Mouse (Mus musculus) T-helper 17 cell (primary cell): Measurements from ENCODE around the gene Xxylt1.

Experiments used
- in situ Hi-C, 2 experiments: fragments of 300-600 bp; cut with MboI, MseI; formaldehyde crosslinking; loops; 1 replicate in 1 of 2; 2 replicates in 1 of 2; pipeline ENCODE4 v1.15.1; 2025; ENCODE audit warnings: high pct_unique_total_duplicates in 2 of 2

Xxylt1 gene

DNA sequence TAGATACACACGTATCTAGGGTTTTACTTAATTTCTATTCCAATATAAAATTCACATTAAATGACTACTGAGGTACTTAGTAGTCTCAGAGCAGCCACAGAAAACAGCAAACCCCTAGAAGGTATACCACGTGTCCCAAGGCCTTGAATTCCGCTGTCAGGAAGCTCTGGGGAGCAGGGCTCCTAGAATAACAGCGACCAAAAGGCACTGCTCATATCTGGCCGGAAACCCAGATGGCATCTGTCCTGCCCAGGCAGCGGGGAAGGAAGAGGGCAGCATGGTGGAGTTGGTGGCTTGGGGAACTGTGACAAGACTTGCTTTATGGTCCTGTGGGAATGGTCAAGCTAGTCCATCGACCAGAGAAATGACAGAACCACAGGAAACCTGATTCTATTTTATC lies 86.9 kb downstream of the Xxylt1 start:
- in situ Hi-C loops = no loop called here

DNA sequence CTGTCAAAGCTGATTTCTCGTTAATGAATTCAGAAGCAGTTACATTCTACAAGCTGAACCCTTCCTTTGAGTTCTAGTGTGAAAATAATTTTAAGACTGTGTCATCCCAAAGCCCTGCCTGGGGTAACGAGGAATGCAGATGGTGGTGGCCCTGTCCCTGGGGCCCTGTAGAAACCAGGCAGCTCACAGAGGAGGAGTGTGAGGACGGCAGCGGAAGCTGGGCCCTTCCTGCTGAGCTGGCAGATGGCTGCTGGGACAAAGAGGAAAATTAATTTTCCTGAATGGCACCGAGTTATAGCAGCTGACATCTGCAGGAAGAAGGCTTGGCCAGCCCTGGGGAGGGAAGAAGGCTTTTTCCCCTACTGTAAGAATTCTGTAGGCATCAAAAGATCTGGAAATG lies 88.7 kb downstream of the Xxylt1 start:
- in situ Hi-C loops = no loop called here

DNA sequence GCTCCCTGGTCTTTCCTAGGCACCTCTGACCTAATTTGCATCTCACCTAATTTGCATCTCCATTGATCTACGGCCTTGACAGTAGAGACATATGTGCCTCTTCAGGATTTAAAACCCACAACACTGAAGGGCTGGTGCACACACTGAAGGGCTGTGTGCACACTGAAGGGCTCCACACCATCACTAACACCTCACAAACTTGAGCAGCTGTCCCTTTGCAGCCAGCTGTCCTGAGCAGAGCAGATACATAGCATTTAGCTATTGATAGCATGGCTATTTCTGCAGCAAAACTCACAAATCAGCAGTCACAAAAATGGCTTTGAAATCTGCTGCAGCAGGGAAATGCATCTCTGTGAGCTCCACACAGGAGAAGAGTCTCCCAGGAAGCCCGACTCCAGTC lies 90.6 kb downstream of the Xxylt1 start:
- in situ Hi-C loops = no loop called here

DNA sequence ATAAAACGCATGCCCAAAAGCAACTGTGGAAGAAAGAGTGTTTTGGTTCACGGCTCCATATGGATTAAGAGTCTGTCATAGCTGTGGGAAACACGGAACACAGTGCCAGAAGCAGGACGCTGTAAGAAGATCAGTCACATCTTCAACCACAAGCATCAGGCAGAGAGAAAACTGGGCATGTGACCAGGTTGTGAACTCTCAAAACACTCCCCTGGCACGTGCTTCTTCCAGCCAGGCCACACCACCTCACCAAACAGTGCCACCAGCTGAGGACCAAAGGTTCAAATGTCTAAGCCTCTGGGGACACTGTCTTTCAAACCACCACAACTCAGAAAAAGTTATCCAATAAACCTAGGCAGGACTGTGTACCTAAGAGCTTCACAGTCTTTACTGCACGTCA lies 93.0 kb downstream of the Xxylt1 start:
- in situ Hi-C loops = loop anchor here (5.0 kb wide), 4 partner anchors 54 to 396 kb away; partner anchors contain the start of gene Fam43a (in 1 of the 2)

DNA sequence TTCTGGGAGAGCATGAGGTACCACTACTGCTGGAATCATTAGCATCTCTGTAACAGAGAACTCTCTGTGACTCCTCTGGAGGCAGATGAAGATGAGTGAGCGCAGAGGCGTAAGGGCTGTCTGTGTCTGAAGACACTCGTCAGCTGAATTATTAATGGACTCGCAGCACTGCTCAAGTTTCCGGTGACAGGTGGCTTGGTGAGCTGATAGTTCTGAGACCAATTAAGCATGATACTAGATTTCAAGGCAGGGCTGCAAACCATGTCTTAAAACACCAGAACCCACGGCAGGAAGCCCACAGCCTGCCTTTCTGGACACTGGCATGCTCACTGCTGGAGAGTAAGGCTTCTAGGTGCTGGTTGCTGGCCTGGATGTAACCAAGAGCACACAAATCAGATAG lies 93.5 kb downstream of the Xxylt1 start:
- in situ Hi-C loops = loop anchor here (5.0 kb wide), 4 partner anchors 55 to 395 kb away; partner anchors contain the start of gene Fam43a (in 1 of the 2)

DNA sequence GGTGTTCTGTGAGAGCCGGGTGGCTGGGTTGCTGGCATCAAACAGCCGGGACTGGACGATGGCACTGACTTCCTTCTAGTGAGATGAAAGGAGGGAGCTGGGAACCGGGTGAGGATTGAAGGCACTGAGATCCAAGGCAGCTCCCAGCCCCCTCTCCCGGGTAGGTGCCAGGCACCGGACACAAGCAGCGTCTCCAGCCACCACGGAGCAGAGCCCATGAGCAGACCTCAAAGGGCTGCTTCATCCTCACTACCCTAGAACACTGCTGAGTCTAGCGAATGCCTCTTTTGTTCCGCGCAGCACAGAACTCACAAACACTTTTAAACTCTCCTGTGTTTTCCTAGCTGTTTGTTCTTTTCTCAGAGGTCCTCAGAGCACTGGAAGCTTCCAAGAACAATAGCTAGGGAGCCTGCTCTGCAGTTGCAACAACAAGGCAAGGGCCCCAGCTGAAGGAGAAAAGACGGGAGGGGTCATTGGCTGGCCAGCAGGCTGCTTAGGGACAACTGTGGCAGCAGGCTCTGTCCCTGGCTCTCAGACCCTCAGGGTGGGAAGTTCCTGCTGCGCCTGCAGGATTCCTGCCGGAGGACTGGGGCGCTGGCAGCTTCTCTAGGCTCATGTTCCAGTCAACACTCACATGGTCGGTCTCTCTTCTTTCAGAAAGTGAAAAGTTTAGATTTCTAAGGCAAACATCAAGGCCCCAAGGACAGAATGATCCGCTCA lies 96.2 kb downstream of the Xxylt1 start:
- in situ Hi-C loops = loop anchor here (5.0 kb wide), 4 partner anchors 57 to 393 kb away; partner anchors contain the start of gene Fam43a (in 1 of the 2)

DNA sequence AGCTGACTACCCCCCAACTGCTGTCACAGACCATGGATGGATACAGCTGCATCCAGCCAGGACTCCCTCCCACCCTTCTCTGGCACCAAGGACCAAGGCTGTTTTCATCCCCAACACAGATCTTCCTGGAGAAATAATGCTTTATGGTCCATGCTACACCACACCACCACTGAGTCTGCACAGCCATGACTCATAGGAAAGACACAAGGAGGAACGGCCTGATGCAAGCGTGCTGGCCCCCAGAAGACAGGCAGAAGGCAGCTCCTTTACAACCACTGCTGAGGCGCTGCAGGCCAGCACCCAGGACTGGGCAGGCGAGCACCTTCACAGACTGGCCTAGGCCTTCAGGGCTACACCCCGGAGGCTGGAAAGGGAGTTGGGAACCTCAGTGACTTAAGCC lies 97.1 kb downstream of the Xxylt1 start:
- in situ Hi-C loops = no loop called here

DNA sequence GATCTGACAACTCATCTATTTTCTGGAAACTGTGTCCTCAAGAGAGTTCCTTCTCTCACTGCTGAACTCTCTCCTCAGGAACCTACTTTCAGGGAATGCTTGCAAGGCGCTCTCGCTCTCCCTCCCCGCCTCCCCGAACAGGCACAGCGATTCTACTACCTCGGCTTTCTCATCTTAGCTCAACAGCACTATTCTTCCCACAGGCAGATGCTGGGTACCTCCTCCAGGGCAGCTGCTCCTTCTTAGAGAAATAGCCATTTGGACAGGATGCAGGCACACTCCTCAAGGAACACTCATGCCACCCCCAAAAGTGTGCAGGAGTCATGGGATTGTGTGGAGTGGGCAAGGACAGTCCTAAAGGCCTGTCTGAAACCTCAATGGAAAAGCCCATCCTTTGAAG lies 97.5 kb downstream of the Xxylt1 start:
- in situ Hi-C loops = no loop called here

DNA sequence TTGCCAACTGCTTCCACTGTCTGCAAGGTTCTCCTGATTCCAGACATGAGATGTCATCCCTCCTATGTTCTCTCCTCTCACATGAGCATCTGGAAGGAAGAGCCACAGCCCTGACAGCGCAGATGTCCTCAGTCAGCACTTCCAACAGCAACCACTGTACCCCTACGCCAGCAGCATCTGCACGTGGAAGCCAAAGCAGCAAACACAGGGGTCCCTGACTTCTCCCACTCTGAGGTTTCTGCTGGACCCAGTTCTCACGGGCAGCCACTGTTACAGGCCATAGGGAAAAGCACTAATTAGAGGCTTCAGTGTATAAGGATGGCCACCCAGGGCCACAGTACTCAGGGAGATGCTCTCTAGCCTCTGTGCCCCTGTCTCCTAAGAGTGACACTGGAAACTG lies 98.0 kb downstream of the Xxylt1 start:
- in situ Hi-C loops = no loop called here

DNA sequence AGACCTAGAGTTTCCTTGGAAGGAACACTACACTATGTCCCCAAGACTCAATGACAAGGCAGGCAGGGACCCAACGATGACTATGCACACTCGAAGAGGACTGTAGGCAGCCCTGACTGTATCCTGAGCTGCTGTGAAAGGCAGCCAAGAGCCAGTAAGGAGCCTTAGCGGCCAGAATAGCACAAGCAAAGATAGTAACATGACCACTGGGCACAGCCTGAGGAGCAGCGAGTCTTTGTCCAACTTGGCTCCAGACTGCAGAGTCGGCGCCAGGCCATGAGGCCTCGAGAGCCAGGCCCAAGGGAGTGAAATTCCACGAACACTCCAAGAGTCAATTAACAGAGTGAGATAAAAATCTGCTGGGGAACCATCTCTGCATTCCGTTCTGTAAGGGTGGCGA lies 99.9 kb downstream of the Xxylt1 start:
- in situ Hi-C loops = no loop called here

DNA sequence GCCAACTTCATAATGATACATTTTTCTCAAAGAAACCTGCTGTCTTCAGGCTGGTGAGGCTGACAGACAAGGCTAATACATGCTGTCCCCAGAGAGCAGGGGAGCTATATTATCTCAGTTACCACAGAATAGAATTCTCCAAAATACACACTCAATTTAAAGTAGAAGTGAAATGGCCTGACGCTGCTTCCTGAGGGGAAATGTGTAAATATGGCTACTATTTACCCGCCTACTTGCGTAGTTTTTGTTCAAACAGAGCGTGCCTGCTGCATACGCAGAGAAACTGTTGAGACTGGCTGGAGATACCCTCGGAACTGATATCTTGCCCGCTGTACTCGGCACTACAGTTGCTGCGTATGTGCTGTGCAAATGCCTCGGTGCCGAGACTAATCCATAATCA lies 101.3 kb downstream of the Xxylt1 start:
- in situ Hi-C loops = no loop called here

DNA sequence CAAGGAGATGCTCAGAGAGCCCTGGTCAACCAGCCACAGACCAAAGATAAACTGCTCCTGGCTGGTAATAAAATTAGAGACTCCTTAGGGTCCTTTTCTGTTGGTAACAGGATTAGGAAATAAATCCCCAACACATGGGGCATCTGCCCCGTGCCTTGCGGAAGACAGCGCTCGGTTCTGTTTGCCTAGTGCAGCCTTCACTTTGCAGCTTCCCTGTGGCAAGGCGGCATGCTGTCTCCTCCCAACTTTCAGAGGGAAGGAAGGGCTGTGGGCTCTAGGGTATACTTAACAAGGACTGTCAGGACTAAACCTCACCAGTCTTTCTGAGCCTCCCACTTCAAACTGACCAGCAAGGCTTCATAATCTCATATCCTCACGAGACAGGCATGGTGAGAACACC lies 103.5 kb downstream of the Xxylt1 start:
- in situ Hi-C loops = no loop called here

DNA sequence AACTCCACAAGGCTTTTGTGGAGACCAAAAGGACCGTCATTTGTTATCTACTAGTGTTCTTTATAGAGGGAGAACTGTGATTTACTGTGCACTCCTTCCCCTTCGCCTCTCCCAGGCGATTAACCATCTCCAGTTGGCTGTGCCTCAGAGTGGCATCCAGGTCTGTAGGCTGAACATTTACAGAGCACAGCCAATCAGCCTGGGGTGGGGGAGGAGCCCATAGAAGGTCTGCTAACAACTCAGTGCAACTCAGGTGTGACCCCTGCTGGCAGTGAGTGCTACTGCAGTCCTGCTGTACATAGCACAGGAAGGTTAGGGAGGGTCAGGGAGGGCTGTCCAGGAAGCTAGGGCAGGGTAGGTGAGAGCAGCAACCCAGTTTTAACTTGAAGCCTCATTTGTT lies 104.0 kb downstream of the Xxylt1 start:
- in situ Hi-C loops = no loop called here

DNA sequence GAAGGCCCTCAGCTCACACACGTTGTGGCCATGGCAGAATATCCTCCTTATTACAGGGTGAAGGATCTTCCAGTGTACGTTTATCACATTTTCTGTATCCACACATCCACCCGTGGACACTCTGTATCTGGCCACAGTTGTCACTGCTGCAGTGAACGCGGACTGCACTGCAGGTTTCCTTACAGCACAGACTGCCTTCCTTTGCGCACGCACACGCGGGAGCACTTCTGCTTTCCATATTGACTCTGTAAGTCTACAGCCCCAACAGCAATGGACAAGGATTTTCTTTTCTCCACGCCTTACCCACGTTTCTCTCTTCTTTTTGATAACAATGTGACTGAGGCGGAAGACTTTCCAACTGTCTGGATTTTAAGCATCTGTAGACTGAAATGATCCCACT lies 106.7 kb downstream of the Xxylt1 start:
- in situ Hi-C loops = no loop called here

DNA sequence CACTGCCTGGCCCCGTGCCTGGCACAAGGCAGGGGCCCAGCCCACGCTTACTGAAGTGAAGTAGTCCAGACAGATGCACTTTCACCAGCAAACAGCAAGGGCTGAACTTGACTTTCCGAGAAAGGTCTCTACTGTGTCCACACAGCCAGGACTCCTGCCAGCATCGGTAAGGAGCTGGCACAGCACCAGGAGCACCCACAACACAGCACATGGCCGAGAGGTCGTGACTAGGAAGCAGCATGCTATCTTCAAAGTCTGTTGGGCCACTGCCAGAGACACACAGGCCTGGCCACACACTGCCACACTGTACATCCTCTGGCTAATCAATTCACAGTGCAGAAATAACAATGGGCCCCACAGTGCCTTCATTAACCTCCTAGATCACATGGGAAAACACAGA lies 107.8 kb downstream of the Xxylt1 start:
- in situ Hi-C loops = no loop called here

DNA sequence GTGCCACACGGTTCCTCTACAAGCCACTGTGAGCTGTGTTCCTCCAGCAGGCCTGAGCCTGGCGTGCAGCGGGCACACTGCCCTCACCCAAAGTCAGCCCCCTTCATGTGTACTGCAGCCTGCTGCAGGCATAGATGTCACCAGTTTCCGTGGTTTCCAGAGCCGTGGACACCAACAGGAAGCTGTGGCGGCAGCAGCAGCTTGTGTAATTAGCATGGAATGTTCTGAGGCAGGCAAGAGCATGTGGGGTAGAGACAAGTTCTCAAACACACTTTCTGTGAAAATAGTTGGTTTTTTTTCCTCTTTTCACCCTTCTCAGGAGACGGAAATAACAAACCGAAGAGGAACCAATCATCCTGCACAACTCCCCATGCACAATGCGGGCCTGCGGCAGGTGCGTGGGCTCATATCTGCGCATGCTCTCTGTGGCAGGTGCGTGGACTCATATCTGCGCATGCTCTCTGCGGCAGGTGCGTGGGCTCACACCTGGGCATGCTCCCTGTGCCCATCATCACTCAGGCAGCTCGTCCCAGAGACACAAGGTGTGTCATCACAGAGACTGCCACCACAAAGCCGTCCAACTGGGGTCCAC lies 109.2 kb downstream of the Xxylt1 start:
- in situ Hi-C loops = no loop called here

DNA sequence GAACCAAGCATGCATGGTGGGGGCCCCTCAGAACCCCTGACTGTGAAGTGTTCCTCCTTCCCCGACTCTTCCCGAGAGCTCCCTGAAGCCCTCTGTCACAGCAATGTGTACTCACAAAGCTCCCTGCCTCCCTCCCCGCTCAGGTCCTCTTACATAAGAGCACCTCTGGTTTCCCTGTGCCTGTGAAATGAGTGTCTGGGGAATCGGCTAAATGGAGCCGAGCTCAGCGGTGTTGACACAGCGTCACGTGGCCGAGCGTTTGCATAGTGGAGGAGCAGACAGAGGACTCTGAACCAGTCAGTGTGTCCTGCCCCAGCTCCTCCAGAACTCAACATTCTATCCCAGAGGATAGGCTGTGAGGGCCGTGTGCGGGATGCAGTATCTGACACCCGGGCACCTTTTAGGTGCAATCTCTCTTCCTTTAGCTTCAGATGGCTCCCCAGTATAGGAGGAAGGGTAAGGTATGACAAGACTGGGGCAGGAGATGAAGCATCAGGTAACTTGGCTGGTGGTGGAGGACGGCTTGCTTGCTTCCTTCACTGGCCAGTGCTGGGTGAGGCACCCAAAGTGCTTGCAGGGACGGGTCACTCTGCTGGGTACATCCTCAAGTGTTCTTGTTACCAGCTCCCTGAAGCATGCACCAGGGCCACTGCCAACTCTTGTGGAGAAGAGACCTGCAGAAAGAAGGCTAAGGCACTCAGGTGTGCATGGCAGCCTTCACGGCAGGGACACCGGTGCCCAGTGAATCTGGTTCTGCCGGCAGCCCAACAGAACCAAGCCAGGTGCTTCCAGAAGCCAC lies 111.8 kb downstream of the Xxylt1 start:
- in situ Hi-C loops = no loop called here

DNA sequence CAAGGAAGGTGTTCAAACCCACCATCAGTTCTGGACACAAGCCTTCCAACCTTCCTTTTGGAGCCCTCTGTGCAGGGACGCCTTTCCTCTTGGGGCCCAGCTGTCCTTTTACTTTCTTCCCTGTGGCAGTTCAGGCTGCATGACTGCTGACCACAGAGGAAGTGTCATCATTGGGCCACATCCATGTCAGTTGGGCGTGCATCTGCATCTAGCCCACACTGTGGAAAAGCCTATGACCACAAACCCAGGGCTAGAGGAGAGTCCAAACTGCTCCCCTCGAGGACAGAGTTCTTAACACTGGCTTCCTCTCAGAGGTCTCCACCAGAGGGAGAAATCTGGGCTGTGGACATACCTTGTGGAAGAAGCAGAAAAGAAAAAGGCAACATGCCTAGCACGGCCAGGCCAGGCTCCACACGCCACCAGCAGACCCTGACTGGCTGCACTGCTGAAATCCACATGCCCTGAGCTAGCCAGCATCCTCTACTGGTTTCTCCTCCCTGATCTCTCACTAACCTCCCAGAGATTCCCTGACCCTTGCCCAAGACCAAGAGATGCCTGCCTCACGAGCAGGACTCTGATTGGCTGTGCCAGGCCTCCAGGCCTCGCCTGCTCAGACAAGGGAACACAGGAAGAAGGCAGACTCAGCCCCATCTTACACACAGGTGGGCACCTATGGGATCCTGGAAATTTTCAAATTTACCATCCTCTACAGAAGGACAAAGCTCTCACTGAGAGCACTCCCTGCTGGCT lies 112.7 kb downstream of the Xxylt1 start:
- in situ Hi-C loops = no loop called here

DNA sequence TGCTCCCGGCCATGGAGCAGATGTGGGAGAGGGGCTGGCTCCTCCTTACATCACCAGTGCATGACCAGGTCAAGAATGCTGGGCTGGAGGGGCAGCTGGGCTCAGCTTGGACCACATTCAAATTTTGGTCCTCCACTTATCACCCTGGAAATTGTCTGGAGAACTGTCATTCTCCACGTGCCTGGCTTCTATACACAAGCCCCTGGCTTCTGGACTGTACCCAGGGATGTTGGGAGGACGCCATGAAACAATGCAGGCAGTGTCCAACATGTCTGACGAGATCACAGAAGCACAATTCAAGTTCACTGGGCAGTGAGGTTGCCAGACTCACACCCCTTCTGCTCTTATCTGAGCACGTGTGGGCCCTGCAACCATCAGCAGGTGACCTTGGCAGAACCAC lies 114.5 kb downstream of the Xxylt1 start:
- in situ Hi-C loops = no loop called here

DNA sequence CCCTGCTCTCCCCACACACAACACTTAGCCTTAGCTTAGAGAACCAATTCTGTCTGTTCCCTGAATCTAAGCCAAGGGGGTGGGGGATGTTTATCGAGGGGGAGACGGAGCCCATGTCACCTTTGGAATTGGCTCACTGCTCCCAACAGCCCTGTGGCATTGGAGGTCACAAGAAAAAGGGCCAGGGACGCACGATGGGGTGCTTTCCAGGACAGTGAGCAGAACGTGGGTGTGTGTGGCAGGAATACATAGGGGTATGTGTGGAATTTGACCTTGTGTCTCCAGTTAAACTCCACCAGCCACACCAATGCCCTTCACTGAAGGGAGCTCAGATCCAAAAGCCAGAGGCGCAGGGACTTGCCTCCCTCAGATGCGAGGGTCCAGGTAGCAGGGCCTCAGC lies 116.3 kb downstream of the Xxylt1 start:
- in situ Hi-C loops = no loop called here

DNA sequence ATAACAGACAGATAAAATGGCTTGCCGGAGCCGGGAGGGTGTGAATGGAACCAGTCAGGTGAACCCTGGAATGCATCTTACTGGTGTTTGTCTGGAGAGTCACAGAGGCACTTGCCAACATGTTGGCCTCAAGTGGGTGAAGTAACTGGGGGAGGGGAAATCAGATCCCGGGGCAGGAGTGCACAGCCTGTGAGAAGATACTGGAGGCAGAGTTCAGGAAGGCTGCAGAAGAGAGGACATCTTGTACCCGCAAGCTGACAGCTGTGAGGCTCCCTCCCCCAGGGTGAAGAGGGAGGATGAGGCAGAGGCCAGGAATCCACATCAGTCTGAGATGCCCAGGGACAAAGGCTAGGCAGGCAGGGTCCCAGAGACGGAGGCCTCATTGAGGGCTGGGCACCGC lies 116.8 kb downstream of the Xxylt1 start:
- in situ Hi-C loops = no loop called here

DNA sequence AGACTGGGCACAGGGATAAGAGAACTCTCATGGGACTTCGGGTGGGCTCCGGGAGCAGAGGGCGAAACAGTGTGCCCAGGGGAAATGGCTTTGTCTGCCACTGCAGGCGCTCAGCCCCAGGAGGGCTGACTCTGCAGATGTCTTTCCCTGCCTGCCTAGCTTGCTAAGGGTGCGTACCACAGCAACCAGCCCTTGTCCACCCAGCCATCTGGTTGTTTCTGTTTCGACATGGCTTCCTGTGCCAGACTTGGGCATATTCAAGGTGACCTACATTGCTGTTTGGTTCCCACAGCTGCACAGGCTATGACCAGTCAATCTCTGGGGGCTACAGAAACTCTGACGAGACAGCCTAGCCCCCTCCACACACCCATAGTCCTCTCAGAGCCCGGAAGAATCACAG lies 118.7 kb downstream of the Xxylt1 start:
- in situ Hi-C loops = no loop called here
